Mouse (Mus musculus) spleen, adult 2 months (tissue): ENCODE data around the gene Gosr2.

ENCODE experiments used
- CTCF ChIP-seq: fragments of 200-500 bp; IDR thresholded peaks from 2 replicates; pipeline ENCODE4 v1.5.1; 2011; ENCODE audit warnings: mild to moderate bottlenecking, inconsistent platforms; ENCODE audit not compliant: insufficient read depth, insufficient read length, insufficient replicate concordance; ENCODE audit errors: extremely low read depth
- POLR2A ChIP-seq: fragments of 200-500 bp; IDR thresholded peaks from 2 replicates; pipeline ENCODE4 v1.6.1; 2011; ENCODE audit warnings: low read depth, low read length, inconsistent platforms

GRCm38 (mm10) chr11:103696851-103697564 lies 690 bp downstream of the Gosr2 start:
- TF ChIP-seq CTCF (no peak), POLR2A (no peak)
